Mouse (Mus musculus): ENCODE measurements around the gene Gdpd3. TPM values are rescaled to one million over a fixed set of nuclear protein-coding genes. Genes with fewer than 3 reads are reported as not detected.

Gdpd3 gene
- polyA plus RNA-seq, 1 experiment from 2014 or later, result 11.1 TPM

DNA sequence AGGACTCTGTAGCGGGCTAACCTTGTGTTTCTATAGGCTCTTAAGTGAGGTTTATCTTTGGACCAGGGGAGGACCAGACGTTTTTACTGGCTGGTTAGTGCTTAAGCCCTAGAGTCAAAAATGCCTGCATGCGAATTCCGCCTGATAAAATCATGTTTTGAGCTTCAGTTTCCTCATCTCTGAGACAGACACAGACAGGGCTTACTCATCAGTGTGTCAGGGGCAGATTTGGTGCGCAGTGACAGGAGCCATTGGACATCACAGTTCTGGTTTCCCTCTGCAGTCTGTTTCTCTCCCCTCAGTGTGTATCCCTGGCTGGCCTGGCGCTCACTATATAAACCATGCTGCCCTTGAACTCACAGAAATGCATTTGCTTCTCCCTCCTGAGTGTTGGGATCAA is 37.0 kb downstream of the Gdpd3 start:
- H3K36me3 ChIP-seq (ENCODE audit: control insufficient read depth, insufficient read depth, low read length), result no peaks in the 10 kb centered on the region
- 59% methylated on average over 6 of the region's 6 CpGs for WGBS
- H3K27ac ChIP-seq (ENCODE audit: low read length), result peak overlapping the region; percentile 51; the same call in 1 of the 2 replicates
- ATAC-seq (ENCODE audit: insufficient read depth, low FRiP score), result no peak
- H3K4me1 ChIP-seq (ENCODE audit: control insufficient read depth, insufficient read depth, low read length), result peaks cover 27% of the 10 kb centered on the region
- no peak overlapping the region for H3K4me3 ChIP-seq (replicated peaks; ENCODE audit: low read length)
- no peak overlapping the region for H3K9ac ChIP-seq (ENCODE audit: low read length)
- no peaks in the 10 kb centered on the region for H3K27me3 ChIP-seq (ENCODE audit: control insufficient read depth, insufficient read depth, low read length)
- no peak overlapping the region for H3K4me2 ChIP-seq (ENCODE audit: low read depth, low read length)
- H3K9me3 ChIP-seq (replicated peaks; ENCODE audit: control insufficient read depth, low read length), result no peaks in the 10 kb centered on the region

GRCm38 (mm10) chr7:126803751-126804150 is 37.6 kb downstream of the Gdpd3 start:
- H3K4me2 ChIP-seq (ENCODE audit: low read depth, low read length), result no peak overlapping the region
- no peak overlapping the region for H3K9ac ChIP-seq (ENCODE audit: low read length)
- H3K9me3 ChIP-seq (replicated peaks; ENCODE audit: control insufficient read depth, low read length), result no peaks in the 10 kb centered on the region
- no peak for ATAC-seq (ENCODE audit: insufficient read depth, low FRiP score)
- H3K36me3 ChIP-seq (ENCODE audit: control insufficient read depth, insufficient read depth, low read length), result no peaks in the 10 kb centered on the region
- H3K27ac ChIP-seq (ENCODE audit: low read length), result peak overlapping the region; percentile 51; the same call in 1 of the 2 replicates
- peaks cover 28% of the 10 kb centered on the region for H3K4me1 ChIP-seq (ENCODE audit: control insufficient read depth, insufficient read depth, low read length)
- H3K4me3 ChIP-seq (replicated peaks; ENCODE audit: low read length), result no peak overlapping the region
- H3K27me3 ChIP-seq (ENCODE audit: control insufficient read depth, insufficient read depth, low read length), result no peaks in the 10 kb centered on the region

DNA sequence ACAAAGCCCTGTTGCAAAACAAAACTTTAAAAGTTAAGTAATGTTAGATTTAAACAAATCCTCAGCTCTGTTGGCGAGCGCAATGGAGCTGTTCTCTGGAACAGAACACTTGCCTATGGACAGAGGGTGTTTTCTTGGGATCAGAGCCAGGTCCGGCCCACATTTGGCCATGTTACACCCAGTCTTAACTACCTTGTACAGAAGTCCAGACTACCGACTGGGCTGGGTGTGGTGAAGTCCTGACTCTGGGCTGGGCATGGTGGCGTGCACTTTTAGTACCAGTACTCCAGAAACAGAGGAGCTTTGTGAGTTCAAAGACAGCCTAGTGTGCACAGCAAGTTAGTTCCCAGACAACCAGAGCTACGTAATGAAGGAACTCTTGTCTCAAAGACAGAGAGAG is 40.8 kb downstream of the Gdpd3 start:
- Histone ChIP-seq H3K4me2 (ENCODE audit: low read depth, low read length) (no peak overlapping the region), H3K4me1 (ENCODE audit: control insufficient read depth, insufficient read depth, low read length) (peaks cover 15% of the 10 kb centered on the region), H3K36me3 (ENCODE audit: control insufficient read depth, insufficient read depth, low read length) (no peaks in the 10 kb centered on the region), H3K9ac (ENCODE audit: low read length) (no peak overlapping the region), H3K27me3 (ENCODE audit: control insufficient read depth, insufficient read depth, low read length) (no peaks in the 10 kb centered on the region), H3K4me3 (replicated peaks; ENCODE audit: low read length) (no peak overlapping the region), H3K27ac (ENCODE audit: low read length) (peak overlapping the region; percentile 41; the same call in 1 of the 2 replicates), H3K9me3 (replicated peaks; ENCODE audit: control insufficient read depth, low read length) (no peaks in the 10 kb centered on the region)
- 61% methylated on average over 6 of the region's 6 CpGs for WGBS
- peak; percentile 25; the same call in 1 of the 2 replicates for ATAC-seq (ENCODE audit: insufficient read depth, low FRiP score)

- peak overlapping the region; percentile 34 for H3K9ac ChIP-seq (ENCODE audit: low read length)
- H3K36me3 ChIP-seq (ENCODE audit: control insufficient read depth, insufficient read depth, low read length), result no peaks in the 10 kb centered on the region
- H3K27ac ChIP-seq (ENCODE audit: low read length), result peak overlapping the region; percentile 41; the same call in 1 of the 2 replicates
- WGBS, result 59% methylated on average over 4 of the region's 4 CpGs
- no peaks in the 10 kb centered on the region for H3K9me3 ChIP-seq (replicated peaks; ENCODE audit: control insufficient read depth, low read length)
- 0 out of 2 replicates have a peak overlapping the region, but pooled peaks have one; percentile 1 for H3K4me3 ChIP-seq (replicated peaks; ENCODE audit: low read length)
- no peak for ATAC-seq (ENCODE audit: insufficient read depth, low FRiP score)
- H3K4me1 ChIP-seq (ENCODE audit: control insufficient read depth, insufficient read depth, low read length), result peaks cover 15% of the 10 kb centered on the region
- no peaks in the 10 kb centered on the region for H3K27me3 ChIP-seq (ENCODE audit: control insufficient read depth, insufficient read depth, low read length)
- peak overlapping the region; percentile 69; the same call in 1 of the 2 replicates for H3K4me2 ChIP-seq (ENCODE audit: low read depth, low read length)
Measured at GRCm38 (mm10) chr7:126807405-126807804, 41.3 kb downstream of the Gdpd3 start.

GRCm38 (mm10) chr7:126808703-126809455 is 42.7 kb downstream of the Gdpd3 start:
- ATAC-seq (ENCODE audit: insufficient read depth, low FRiP score), result peak; percentile 93
- peaks cover 12% of the 10 kb centered on the region for H3K4me1 ChIP-seq (ENCODE audit: control insufficient read depth, insufficient read depth, low read length)
- H3K9ac ChIP-seq (ENCODE audit: low read length), result peak overlapping the region; percentile 82
- no peaks in the 10 kb centered on the region for H3K36me3 ChIP-seq (ENCODE audit: control insufficient read depth, insufficient read depth, low read length)
- peak overlapping the region; percentile 69 for H3K4me2 ChIP-seq (ENCODE audit: low read depth, low read length)
- H3K4me3 ChIP-seq (replicated peaks; ENCODE audit: low read length), result peak overlapping the region; percentile 55
- peak overlapping the region; percentile 83 for H3K27ac ChIP-seq (ENCODE audit: low read length)
- H3K27me3 ChIP-seq (ENCODE audit: control insufficient read depth, insufficient read depth, low read length), result no peaks in the 10 kb centered on the region
- WGBS, result under 1% methylated on average over 43 of the region's 43 CpGs
- no peaks in the 10 kb centered on the region for H3K9me3 ChIP-seq (replicated peaks; ENCODE audit: control insufficient read depth, low read length)

DNA sequence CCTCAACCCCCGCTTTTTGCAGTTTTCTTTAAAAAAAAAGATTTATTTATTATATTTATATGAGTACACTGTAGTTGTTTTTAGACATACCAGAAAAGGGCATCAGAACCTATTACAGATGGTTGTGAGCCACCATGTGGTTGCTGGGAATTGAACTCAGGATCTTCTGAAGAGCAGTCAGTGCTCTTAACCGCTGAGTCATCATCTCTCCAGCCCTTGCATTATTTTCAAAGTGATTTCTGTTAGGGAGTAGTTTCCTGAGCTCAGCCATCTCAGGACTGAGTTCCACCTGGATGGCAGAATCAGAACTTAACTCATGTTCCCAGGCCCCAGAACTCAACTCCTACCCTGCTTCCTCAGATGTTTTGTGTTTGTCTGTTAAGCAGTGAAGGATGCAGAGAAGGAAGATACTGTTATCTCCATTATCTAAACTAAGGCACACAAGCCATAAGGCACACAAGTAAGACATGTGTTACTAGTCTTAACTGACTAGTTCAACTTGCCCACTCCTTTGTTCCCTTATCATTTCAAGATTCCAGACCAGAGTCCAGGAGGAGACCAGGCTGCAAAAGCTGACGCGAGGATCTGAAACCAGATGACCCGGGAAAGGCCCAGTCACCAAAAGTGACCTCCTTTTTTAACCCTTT is 43.7 kb downstream of the Gdpd3 start:
- ATAC-seq (ENCODE audit: insufficient read depth, low FRiP score), result no peak
- Histone ChIP-seq H3K27ac (ENCODE audit: low read length) (peak overlapping the region; percentile 83; the same call in 1 of the 2 replicates), H3K27me3 (ENCODE audit: control insufficient read depth, insufficient read depth, low read length) (no peaks in the 10 kb centered on the region), H3K9ac (ENCODE audit: low read length) (peak overlapping the region; percentile 82; the same call in 1 of the 2 replicates), H3K4me3 (replicated peaks; ENCODE audit: low read length) (no peak overlapping the region), H3K36me3 (ENCODE audit: control insufficient read depth, insufficient read depth, low read length) (no peaks in the 10 kb centered on the region), H3K9me3 (replicated peaks; ENCODE audit: control insufficient read depth, low read length) (no peaks in the 10 kb centered on the region), H3K4me2 (ENCODE audit: low read depth, low read length) (peak overlapping the region; percentile 69), H3K4me1 (ENCODE audit: control insufficient read depth, insufficient read depth, low read length) (peaks cover 11% of the 10 kb centered on the region)
- 51% methylated on average over 5 of the region's 5 CpGs for WGBS

- H3K27ac ChIP-seq (ENCODE audit: low read length), result no peak overlapping the region
- WGBS, result 61% methylated on average over 8 of the region's 8 CpGs
- no peak overlapping the region for H3K4me3 ChIP-seq (replicated peaks; ENCODE audit: low read length)
- no peak for ATAC-seq (ENCODE audit: insufficient read depth, low FRiP score)
- H3K36me3 ChIP-seq (ENCODE audit: control insufficient read depth, insufficient read depth, low read length), result no peaks in the 10 kb centered on the region
- H3K9me3 ChIP-seq (replicated peaks; ENCODE audit: control insufficient read depth, low read length), result no peaks in the 10 kb centered on the region
- no peaks in the 10 kb centered on the region for H3K4me1 ChIP-seq (ENCODE audit: control insufficient read depth, insufficient read depth, low read length)
- H3K27me3 ChIP-seq (ENCODE audit: control insufficient read depth, insufficient read depth, low read length), result no peaks in the 10 kb centered on the region
- no peak overlapping the region for H3K4me2 ChIP-seq (ENCODE audit: low read depth, low read length)
- no peak overlapping the region for H3K9ac ChIP-seq (ENCODE audit: low read length)
Measured at GRCm38 (mm10) chr7:126815726-126816222, 49.6 kb downstream of the Gdpd3 start.

DNA sequence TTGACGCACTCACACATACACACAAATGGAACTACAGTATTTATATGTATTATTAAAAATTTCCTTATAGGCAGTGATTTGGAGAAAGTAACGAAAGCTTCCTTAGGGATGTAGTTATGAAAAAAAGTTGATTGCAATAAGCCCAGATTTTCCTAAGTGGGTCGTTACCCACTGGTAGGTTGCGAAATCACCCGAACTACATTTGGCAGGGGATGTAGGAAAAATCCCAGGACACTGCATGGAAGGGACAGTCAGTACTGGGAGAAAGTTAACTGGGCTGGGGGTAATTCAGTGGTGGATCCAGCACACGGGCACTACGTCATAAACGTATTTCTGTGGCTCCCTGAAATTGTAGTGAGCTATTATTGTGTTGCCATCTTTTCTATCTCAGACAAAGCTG is 50.4 kb downstream of the Gdpd3 start:
- no peak overlapping the region for H3K27ac ChIP-seq (ENCODE audit: low read length)
- no peak overlapping the region for H3K4me3 ChIP-seq (replicated peaks; ENCODE audit: low read length)
- no peaks in the 10 kb centered on the region for H3K4me1 ChIP-seq (ENCODE audit: control insufficient read depth, insufficient read depth, low read length)
- no peaks in the 10 kb centered on the region for H3K9me3 ChIP-seq (replicated peaks; ENCODE audit: control insufficient read depth, low read length)
- no peaks in the 10 kb centered on the region for H3K27me3 ChIP-seq (ENCODE audit: control insufficient read depth, insufficient read depth, low read length)
- no peak overlapping the region for H3K9ac ChIP-seq (ENCODE audit: low read length)
- no peak overlapping the region for H3K4me2 ChIP-seq (ENCODE audit: low read depth, low read length)
- 80% methylated on average over 8 of the region's 8 CpGs for WGBS
- no peaks in the 10 kb centered on the region for H3K36me3 ChIP-seq (ENCODE audit: control insufficient read depth, insufficient read depth, low read length)
- no peak for ATAC-seq (ENCODE audit: insufficient read depth, low FRiP score)

- Histone ChIP-seq H3K27me3 (ENCODE audit: control insufficient read depth, insufficient read depth, low read length) (peaks cover under 1% of the 10 kb centered on the region), H3K9me3 (replicated peaks; ENCODE audit: control insufficient read depth, low read length) (no peaks in the 10 kb centered on the region), H3K4me3 (replicated peaks; ENCODE audit: low read length) (no peak overlapping the region), H3K4me1 (ENCODE audit: control insufficient read depth, insufficient read depth, low read length) (no peaks in the 10 kb centered on the region), H3K27ac (ENCODE audit: low read length) (no peak overlapping the region), H3K36me3 (ENCODE audit: control insufficient read depth, insufficient read depth, low read length) (no peaks in the 10 kb centered on the region), H3K9ac (ENCODE audit: low read length) (no peak overlapping the region), H3K4me2 (ENCODE audit: low read depth, low read length) (no peak overlapping the region)
- ATAC-seq (ENCODE audit: insufficient read depth, low FRiP score), result no peak
- 78% methylated on average over 7 of the region's 7 CpGs for WGBS
Measured at GRCm38 (mm10) chr7:126817595-126817994, 51.5 kb downstream of the Gdpd3 start.
